Mouse (Mus musculus): ENCODE results near the gene Pqbp1.
"Not testable (repeated sequence)": the region's sequence is repeated elsewhere in the genome, so short reads cannot be mapped to it uniquely, and the experiment has no call there.

Gene Pqbp1

GRCm38 (mm10) chrX:7898880-7899874 is at the start of gene Pqbp1, which contains the start of gene Timm17b:
Gene Pqbp1, minus strand, starts transcription at chrX:7899269.
Gene Timm17b, plus strand, starts transcription at chrX:7899357.
- DNase-seq (ENCODE audit: low spot score): peak; percentile 88

GRCm38 (mm10) chrX:7947900-7948492 is 48.9 kb upstream of the Pqbp1 start:
- DNase-seq (ENCODE audit: low spot score): peak; percentile 90

- no peak for DNase-seq (ENCODE audit: low spot score)
Observed at GRCm38 (mm10) chrX:7947108-7947899, 48.2 kb upstream of the Pqbp1 start, which contains the start of gene Hdac6. Gene Hdac6, minus strand, starts transcription at chrX:7947889.

GRCm38 (mm10) chrX:7945618-7946017 is 46.5 kb upstream of the Pqbp1 start:
- no peak for DNase-seq (ENCODE audit: low spot score)

- no peak for DNase-seq (ENCODE audit: low spot score)
Observed at GRCm38 (mm10) chrX:7937667-7938066, 38.6 kb upstream of the Pqbp1 start.

- no peak for DNase-seq (ENCODE audit: low spot score)
Observed at GRCm38 (mm10) chrX:7936874-7937273, 37.8 kb upstream of the Pqbp1 start.

GRCm38 (mm10) chrX:7928270-7928790 is 29.3 kb upstream of the Pqbp1 start, which contains the start of gene Eras:
Gene Eras, minus strand, starts transcription at chrX:7928607.
- DNase-seq (ENCODE audit: low spot score): no peak

- no peak for DNase-seq (ENCODE audit: low spot score)
Observed at GRCm38 (mm10) chrX:7927116-7927515, 28.0 kb upstream of the Pqbp1 start.

GRCm38 (mm10) chrX:7926266-7926665 is 27.2 kb upstream of the Pqbp1 start:
- no peak for DNase-seq (ENCODE audit: low spot score)

GRCm38 (mm10) chrX:7922032-7922431 is 23.0 kb upstream of the Pqbp1 start:
- DNase-seq (ENCODE audit: low spot score): no peak

- no peak for DNase-seq (ENCODE audit: low spot score)
Observed at GRCm38 (mm10) chrX:7919601-7920383, 20.7 kb upstream of the Pqbp1 start, which contains the start of gene Pcsk1n. Gene Pcsk1n, plus strand, starts transcription at chrX:7919822.

- not testable (repeated sequence) for DNase-seq (ENCODE audit: low spot score)
Observed at GRCm38 (mm10) chrX:7917960-7918359, 18.9 kb upstream of the Pqbp1 start.

GRCm38 (mm10) chrX:7915669-7916068 is 16.6 kb upstream of the Pqbp1 start:
- peak; percentile 37 for DNase-seq (ENCODE audit: low spot score)

- no peak for DNase-seq (ENCODE audit: low spot score)
Observed at GRCm38 (mm10) chrX:7910473-7910872, 11.4 kb upstream of the Pqbp1 start.

GRCm38 (mm10) chrX:7909242-7909641 is 10.2 kb upstream of the Pqbp1 start, which contains the start of gene Gm10490:
Gene Gm10490, plus strand, starts transcription at chrX:7909542.
- DNase-seq (ENCODE audit: low spot score): not testable (repeated sequence)

GRCm38 (mm10) chrX:7907735-7908134 is 8.7 kb upstream of the Pqbp1 start, which contains the start of gene Gm10491:
Gene Gm10491, minus strand, starts transcription at chrX:7907835.
- DNase-seq (ENCODE audit: low spot score): no peak

GRCm38 (mm10) chrX:7904441-7904840 is 5.4 kb upstream of the Pqbp1 start:
- DNase-seq (ENCODE audit: low spot score): no peak

- DNase-seq (ENCODE audit: low spot score): peak; percentile 20
Observed at GRCm38 (mm10) chrX:7898211-7898610, 858 bp downstream of the Pqbp1 start.

- DNase-seq (ENCODE audit: low spot score): peak; percentile 68
Observed at GRCm38 (mm10) chrX:7883841-7884567, 15.1 kb downstream of the Pqbp1 start, which contains the start of gene Slc35a2. Gene Slc35a2, plus strand, starts transcription at chrX:7884028.

- peak; percentile 71 for DNase-seq (ENCODE audit: low spot score)
Observed at GRCm38 (mm10) chrX:7879819-7880218, 19.2 kb downstream of the Pqbp1 start.

Measured in T-cell, adult 2 months (primary cell).